Mouse (Mus musculus): ENCODE measurements around the gene Npy4r.

Gene Npy4r

GRCm38 (mm10) chr14:34120016-34120910, 32.0 kb downstream of the Npy4r start:
- no peak for DNase-seq (ENCODE audit: low spot score in 2 of 2)

DNA sequence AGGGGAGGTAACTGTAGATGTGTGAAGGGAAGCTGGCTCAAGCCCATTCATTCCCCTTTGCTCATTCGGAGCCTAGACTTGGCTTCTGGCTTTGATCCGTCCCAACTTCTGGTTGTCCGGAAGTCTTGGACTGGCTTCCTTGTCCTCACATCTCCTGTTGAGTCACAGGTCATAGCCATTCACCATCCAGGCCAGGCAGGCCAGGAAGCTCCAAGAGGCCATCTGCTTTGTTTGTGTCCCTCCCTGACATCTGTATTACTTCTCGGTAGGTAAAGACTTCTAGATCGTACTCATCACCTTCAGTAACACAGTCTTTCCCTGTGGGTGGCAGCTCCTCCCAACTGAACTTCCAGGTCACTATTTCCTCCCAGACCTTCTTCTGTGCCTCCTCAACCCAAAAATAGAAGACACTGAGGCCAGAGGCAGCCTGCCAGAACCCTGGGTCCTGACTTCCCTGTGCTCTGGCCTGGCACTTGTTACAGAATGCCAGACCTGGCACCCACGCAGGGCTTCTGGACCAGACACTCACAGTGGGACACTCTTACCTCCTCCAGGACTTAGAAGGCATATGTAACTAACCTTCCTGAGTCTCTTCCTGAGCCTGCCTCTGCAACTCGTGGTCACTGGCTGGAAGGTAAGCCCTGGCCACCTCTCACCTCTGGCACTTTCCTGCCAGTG, 33.1 kb downstream of the Npy4r start:
- no peak for DNase-seq (ENCODE audit: low spot score in 2 of 2)

- no peak for DNase-seq (ENCODE audit: low spot score in 2 of 2)
These were observed 38.0 kb downstream of the Npy4r start for GRCm38 (mm10) chr14:34114311-34114710.

DNA sequence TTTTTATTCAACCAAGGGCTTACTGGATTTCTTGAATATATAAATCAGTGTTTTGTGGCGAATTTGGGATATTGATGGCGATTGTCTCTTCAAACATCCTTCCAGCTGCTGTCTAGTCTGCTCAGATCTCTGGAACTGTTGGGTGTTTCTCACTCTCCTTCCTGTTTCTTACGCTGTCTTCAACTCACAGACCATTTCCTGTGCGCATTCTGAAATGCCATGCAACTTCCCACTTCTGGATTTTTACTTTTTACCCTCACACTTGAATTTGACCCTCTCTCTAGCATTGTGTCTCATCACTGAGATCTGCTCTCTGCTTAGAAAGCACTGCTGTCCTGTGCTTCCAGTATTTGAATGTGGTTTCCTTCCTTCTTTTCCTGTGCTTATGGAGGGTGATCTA, 44.7 kb downstream of the Npy4r start:
- no peak for DNase-seq (ENCODE audit: low spot score in 2 of 2)

GRCm38 (mm10) chr14:34106389-34107062, 45.8 kb downstream of the Npy4r start:
- no peak for DNase-seq (ENCODE audit: low spot score in 2 of 2)

- peak; percentile 46 to 77 for DNase-seq (ENCODE audit: low spot score in 2 of 2)
These were observed 47.4 kb downstream of the Npy4r start for GRCm38 (mm10) chr14:34104892-34105291.

- no peak for DNase-seq (ENCODE audit: low spot score in 2 of 2)
These were observed 48.4 kb downstream of the Npy4r start for GRCm38 (mm10) chr14:34103855-34104254.

- DNase-seq (ENCODE audit: low spot score in 2 of 2), result no peak
These were observed 49.7 kb downstream of the Npy4r start, which contains the start of gene A630023A22Rik for GRCm38 (mm10) chr14:34102601-34103000. Gene A630023A22Rik, minus strand, starts transcription at chr14:34102754.

- DNase-seq (ENCODE audit: low spot score in 2 of 2), result no peak
These were observed 56.1 kb downstream of the Npy4r start for GRCm38 (mm10) chr14:34096161-34096560.
